Mouse (Mus musculus): ENCODE data around the gene Thoc6. TPM values are rescaled to one million over a fixed set of nuclear protein-coding genes. Genes with fewer than 3 reads are reported as not detected.

Thoc6 gene
- polyA plus RNA-seq, 1 experiment from 2014 or later = 58.1 TPM

GRCm38 (mm10) chr17:23674271-23674952, 730 bp upstream of the Thoc6 start:
- ATAC-seq (ENCODE audit: insufficient number of reproducible peaks, low FRiP score, low TSS enrichment, low read depth) (no peak), DNase-seq (ENCODE audit: low spot score) (no peak)
- peak overlapping the region; percentile 76 for H3K4me2 ChIP-seq (ENCODE audit: low read depth, severe bottlenecking)
- H3K4me3 ChIP-seq (ENCODE audit: low read depth, low read length) = peak overlapping the region; percentile 55
- H3K27me3 ChIP-seq (ENCODE audit: control insufficient read depth, insufficient read depth, low read length) = peaks cover 26% of the 10 kb centered on the region
- no peak overlapping the region for H3K27ac ChIP-seq (replicated peaks; ENCODE audit: low read depth, low read length)
- peak overlapping the region; percentile 41; the same call in 1 of the 2 replicates for H3K9ac ChIP-seq (ENCODE audit: low read length)
- peaks cover 27% of the 10 kb centered on the region for H3K4me1 ChIP-seq (ENCODE audit: control insufficient read depth, insufficient read depth, low read length)
- peaks cover 3% of the 10 kb centered on the region; the same call in 1 of the 2 replicates for H3K36me3 ChIP-seq (ENCODE audit: control insufficient read depth, insufficient read depth, low read length)
- H3K9me3 ChIP-seq (ENCODE audit: control insufficient read depth, low read length) = no peaks in the 10 kb centered on the region
- WGBS = 35% methylated on average over 9 of the region's 9 CpGs

- Histone ChIP-seq H3K4me1 (ENCODE audit: control insufficient read depth, insufficient read depth, low read length) (peaks cover 23% of the 10 kb centered on the region), H3K4me2 (ENCODE audit: low read depth, severe bottlenecking) (peak overlapping the region; percentile 76), H3K9me3 (ENCODE audit: control insufficient read depth, low read length) (no peaks in the 10 kb centered on the region), H3K4me3 (ENCODE audit: low read depth, low read length) (no peak overlapping the region), H3K9ac (ENCODE audit: low read length) (no peak overlapping the region), H3K27ac (replicated peaks; ENCODE audit: low read depth, low read length) (no peak overlapping the region), H3K36me3 (ENCODE audit: control insufficient read depth, insufficient read depth, low read length) (peaks cover 6% of the 10 kb centered on the region), H3K27me3 (ENCODE audit: control insufficient read depth, insufficient read depth, low read length) (peaks cover 15% of the 10 kb centered on the region)
- DNase-seq (ENCODE audit: low spot score) (no peak), ATAC-seq (ENCODE audit: insufficient number of reproducible peaks, low FRiP score, low TSS enrichment, low read depth) (no peak)
- WGBS = 71% methylated on average over 3 of the region's 3 CpGs
Observed at GRCm38 (mm10) chr17:23672761-23673160, 921 bp downstream of the Thoc6 start.

GRCm38 (mm10) chr17:23671519-23671918, 2.2 kb downstream of the Thoc6 start:
- Histone ChIP-seq H3K4me2 (ENCODE audit: low read depth, severe bottlenecking) (no peak overlapping the region), H3K4me3 (ENCODE audit: low read depth, low read length) (no peak overlapping the region), H3K27ac (replicated peaks; ENCODE audit: low read depth, low read length) (no peak overlapping the region), H3K9me3 (ENCODE audit: control insufficient read depth, low read length) (no peaks in the 10 kb centered on the region), H3K9ac (ENCODE audit: low read length) (no peak overlapping the region), H3K4me1 (ENCODE audit: control insufficient read depth, insufficient read depth, low read length) (peaks cover 15% of the 10 kb centered on the region), H3K27me3 (ENCODE audit: control insufficient read depth, insufficient read depth, low read length) (peaks cover 11% of the 10 kb centered on the region), H3K36me3 (ENCODE audit: control insufficient read depth, insufficient read depth, low read length) (peaks cover 10% of the 10 kb centered on the region)
- no peak for ATAC-seq (ENCODE audit: insufficient number of reproducible peaks, low FRiP score, low TSS enrichment, low read depth)
- WGBS = 99% methylated on average over 3 of the region's 3 CpGs
- DNase-seq (ENCODE audit: low spot score) = no peak

GRCm38 (mm10) chr17:23670516-23671074, 3.1 kb downstream of the Thoc6 start:
- no peaks in the 10 kb centered on the region for H3K9me3 ChIP-seq (ENCODE audit: control insufficient read depth, low read length)
- ATAC-seq (ENCODE audit: insufficient number of reproducible peaks, low FRiP score, low TSS enrichment, low read depth) = no peak
- H3K4me2 ChIP-seq (ENCODE audit: low read depth, severe bottlenecking) = no peak overlapping the region
- H3K27me3 ChIP-seq (ENCODE audit: control insufficient read depth, insufficient read depth, low read length) = peaks cover 4% of the 10 kb centered on the region
- no peak overlapping the region for H3K4me3 ChIP-seq (ENCODE audit: low read depth, low read length)
- no peak overlapping the region for H3K27ac ChIP-seq (replicated peaks; ENCODE audit: low read depth, low read length)
- DNase-seq (ENCODE audit: low spot score) = no peak
- H3K9ac ChIP-seq (ENCODE audit: low read length) = no peak overlapping the region
- WGBS = 84% methylated on average over 7 of the region's 7 CpGs
- H3K4me1 ChIP-seq (ENCODE audit: control insufficient read depth, insufficient read depth, low read length) = peaks cover 7% of the 10 kb centered on the region
- H3K36me3 ChIP-seq (ENCODE audit: control insufficient read depth, insufficient read depth, low read length) = peaks cover 10% of the 10 kb centered on the region

GRCm38 (mm10) chr17:23665511-23665910, 8.2 kb downstream of the Thoc6 start:
- ATAC-seq (ENCODE audit: insufficient number of reproducible peaks, low FRiP score, low TSS enrichment, low read depth) = no peak
- Histone ChIP-seq H3K9ac (ENCODE audit: low read length) (no peak overlapping the region), H3K36me3 (ENCODE audit: control insufficient read depth, insufficient read depth, low read length) (peaks cover 10% of the 10 kb centered on the region), H3K27me3 (ENCODE audit: control insufficient read depth, insufficient read depth, low read length) (peaks cover 17% of the 10 kb centered on the region), H3K9me3 (ENCODE audit: control insufficient read depth, low read length) (no peaks in the 10 kb centered on the region), H3K4me3 (ENCODE audit: low read depth, low read length) (no peak overlapping the region), H3K4me1 (ENCODE audit: control insufficient read depth, insufficient read depth, low read length) (no peaks in the 10 kb centered on the region), H3K27ac (replicated peaks; ENCODE audit: low read depth, low read length) (no peak overlapping the region), H3K4me2 (ENCODE audit: low read depth, severe bottlenecking) (no peak overlapping the region)
- WGBS = 77% methylated on average over 14 of the region's 14 CpGs
- DNase-seq (ENCODE audit: low spot score) = peak; percentile 23

- no peak overlapping the region for H3K27ac ChIP-seq (replicated peaks; ENCODE audit: low read depth, low read length)
- H3K36me3 ChIP-seq (ENCODE audit: control insufficient read depth, insufficient read depth, low read length) = peaks cover 8% of the 10 kb centered on the region
- ATAC-seq (ENCODE audit: insufficient number of reproducible peaks, low FRiP score, low TSS enrichment, low read depth) (peak; percentile 45; the same call in 1 of the 2 replicates), DNase-seq (ENCODE audit: low spot score) (peak; percentile 61)
- WGBS = 12% methylated on average over 5 of the region's 5 CpGs
- H3K4me1 ChIP-seq (ENCODE audit: control insufficient read depth, insufficient read depth, low read length) = no peaks in the 10 kb centered on the region
- H3K4me3 ChIP-seq (ENCODE audit: low read depth, low read length) = no peak overlapping the region
- peaks cover 22% of the 10 kb centered on the region for H3K27me3 ChIP-seq (ENCODE audit: control insufficient read depth, insufficient read depth, low read length)
- no peaks in the 10 kb centered on the region for H3K9me3 ChIP-seq (ENCODE audit: control insufficient read depth, low read length)
- H3K9ac ChIP-seq (ENCODE audit: low read length) = no peak overlapping the region
- H3K4me2 ChIP-seq (ENCODE audit: low read depth, severe bottlenecking) = no peak overlapping the region
Observed at GRCm38 (mm10) chr17:23664556-23665021, 9.1 kb downstream of the Thoc6 start.

- Histone ChIP-seq H3K4me1 (ENCODE audit: control insufficient read depth, insufficient read depth, low read length) (no peaks in the 10 kb centered on the region), H3K9ac (ENCODE audit: low read length) (no peak overlapping the region), H3K36me3 (ENCODE audit: control insufficient read depth, insufficient read depth, low read length) (peaks cover under 1% of the 10 kb centered on the region; the same call in 1 of the 2 replicates), H3K27me3 (ENCODE audit: control insufficient read depth, insufficient read depth, low read length) (peaks cover 22% of the 10 kb centered on the region), H3K4me3 (ENCODE audit: low read depth, low read length) (no peak overlapping the region), H3K4me2 (ENCODE audit: low read depth, severe bottlenecking) (no peak overlapping the region), H3K9me3 (ENCODE audit: control insufficient read depth, low read length) (no peaks in the 10 kb centered on the region), H3K27ac (replicated peaks; ENCODE audit: low read depth, low read length) (no peak overlapping the region)
- 4% methylated on average over 9 of the region's 9 CpGs for WGBS
- ATAC-seq (ENCODE audit: insufficient number of reproducible peaks, low FRiP score, low TSS enrichment, low read depth) (no peak), DNase-seq (ENCODE audit: low spot score) (peak; percentile 47)
Observed at GRCm38 (mm10) chr17:23661526-23661925, 12.2 kb downstream of the Thoc6 start.

- Histone ChIP-seq H3K9me3 (ENCODE audit: control insufficient read depth, low read length) (no peaks in the 10 kb centered on the region), H3K27ac (replicated peaks; ENCODE audit: low read depth, low read length) (no peak overlapping the region), H3K4me2 (ENCODE audit: low read depth, severe bottlenecking) (no peak overlapping the region), H3K27me3 (ENCODE audit: control insufficient read depth, insufficient read depth, low read length) (peaks cover 22% of the 10 kb centered on the region), H3K36me3 (ENCODE audit: control insufficient read depth, insufficient read depth, low read length) (no peaks in the 10 kb centered on the region), H3K4me3 (ENCODE audit: low read depth, low read length) (no peak overlapping the region), H3K9ac (ENCODE audit: low read length) (no peak overlapping the region), H3K4me1 (ENCODE audit: control insufficient read depth, insufficient read depth, low read length) (no peaks in the 10 kb centered on the region)
- DNase-seq (ENCODE audit: low spot score) = no peak
- ATAC-seq (ENCODE audit: insufficient number of reproducible peaks, low FRiP score, low TSS enrichment, low read depth) = no peak
- WGBS = 4% methylated on average over 14 of the region's 14 CpGs
Observed at GRCm38 (mm10) chr17:23660876-23661200, 12.8 kb downstream of the Thoc6 start.

Measured in limb, embryonic 11.5 days (tissue).